Mouse (Mus musculus) thymus, adult 2 months (tissue): Measurements from ENCODE around the gene 2010111I01Rik.

Experiments
- CTCF ChIP-seq: fragments of 200-500 bp; IDR thresholded peaks from 2 replicates; pipeline ENCODE4 v1.5.1; 2012; ENCODE audit warnings: mild to moderate bottlenecking, control low read depth, low read length, moderate library complexity, borderline replicate concordance; ENCODE audit not compliant: control insufficient read depth, poor library complexity, insufficient read depth; ENCODE audit errors: extremely low read depth
- POLR2A ChIP-seq: fragments of 200-500 bp; IDR thresholded peaks from 2 replicates; pipeline ENCODE4 v1.6.1; 2012; ENCODE audit warnings: mild to moderate bottlenecking, low read length, control low read depth, moderate library complexity; ENCODE audit not compliant: control insufficient read depth, poor library complexity, insufficient read depth; ENCODE audit errors: extremely low read depth

- TF ChIP-seq CTCF (no peak), POLR2A (no peak)
Observed at GRCm38 (mm10) chr13:63359393-63359792, 394.7 kb downstream of the 2010111I01Rik start.
